8 mouse cellular contexts compared by ENCODE assay signal in the genomic region with DNA sequence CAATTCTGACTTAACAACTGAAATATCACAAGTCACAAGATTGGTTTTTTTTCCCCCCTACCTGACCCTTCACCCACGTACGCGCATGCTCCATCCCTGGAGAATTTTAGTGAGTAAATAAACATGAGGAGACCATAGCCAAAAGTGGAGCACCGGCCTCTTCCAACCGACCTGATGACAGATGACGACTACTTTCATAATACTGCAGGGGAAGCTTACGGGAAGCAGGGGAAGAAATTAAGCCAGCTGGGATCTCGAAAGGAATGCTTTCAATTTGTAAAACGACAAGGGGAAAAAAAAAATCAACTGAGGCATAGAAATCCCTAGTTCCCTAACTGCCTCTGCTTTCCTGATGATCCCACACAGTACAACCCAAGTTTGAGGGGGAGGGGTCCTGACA. TPM values are rescaled to one million over a fixed set of nuclear protein-coding genes. Genes with fewer than 3 reads are reported as not detected.
DNase-seq lines count a peak whose midpoint lies in the region; ATAC-seq lines count a peak whose summit lies in the region.

No protein-coding gene starts in this region.

- peaks cover 12% of the 10 kb centered on the region; the same call in 1 of the 2 replicates for H3K4me1 ChIP-seq in heart, embryonic 11.5 days (ENCODE audit: control insufficient read depth, insufficient read depth, low read length)
- no peaks in the 10 kb centered on the region; the same call in 1 of the 2 replicates for H3K4me1 ChIP-seq in hindbrain, embryonic 11.5 days (replicated peaks; ENCODE audit: control insufficient read depth, insufficient read depth, low read length)
- H3K4me1 ChIP-seq in midbrain, embryonic 10.5 days, result peaks cover 28% of the 10 kb centered on the region

- no peaks in the 10 kb centered on the region for H3K9me3 ChIP-seq in heart, embryonic 11.5 days (replicated peaks; ENCODE audit: control insufficient read depth, low read length)
- H3K9me3 ChIP-seq in hindbrain, embryonic 11.5 days (ENCODE audit: control insufficient read depth, low read length), result no peaks in the 10 kb centered on the region
- H3K9me3 ChIP-seq in midbrain, embryonic 10.5 days (replicated peaks), result no peaks in the 10 kb centered on the region; the same call in 1 of the 2 replicates

- ATAC-seq in heart, embryonic 11.5 days (replicated peaks; ENCODE audit: insufficient number of reproducible peaks, low FRiP score, low TSS enrichment), result no peak
- no peak for ATAC-seq in hindbrain, embryonic 11.5 days (ENCODE audit: low FRiP score)
- no peak for ATAC-seq in monocyte, adult 5-6 weeks (replicated peaks; ENCODE audit: insufficient number of reproducible peaks, low FRiP score, low TSS enrichment, poor library complexity, severe bottlenecking)

- WGBS in heart, embryonic 11.5 days (ENCODE audit: insufficient replicate concordance), result 3% methylated on average over 9 of the region's 9 CpGs
- WGBS in hindbrain, embryonic 11.5 days, result 2% methylated on average over 9 of the region's 9 CpGs
- 5% methylated on average over 9 of the region's 9 CpGs for WGBS in midbrain, embryonic 10.5 days

- no peaks in the 10 kb centered on the region for H3K36me3 ChIP-seq in heart, embryonic 11.5 days (ENCODE audit: control insufficient read depth, insufficient read depth, low read length)
- H3K36me3 ChIP-seq in hindbrain, embryonic 11.5 days (ENCODE audit: control insufficient read depth, insufficient read depth, low read length), result no peaks in the 10 kb centered on the region
- H3K36me3 ChIP-seq in midbrain, embryonic 10.5 days, result peaks cover 13% of the 10 kb centered on the region

- H3K4me3 ChIP-seq in heart, embryonic 11.5 days (ENCODE audit: low read depth, low read length), result peak overlapping the region; percentile 96
- peak overlapping the region; percentile 95 for H3K4me3 ChIP-seq in hindbrain, embryonic 11.5 days (ENCODE audit: low read depth, low read length)
- peak overlapping the region; percentile 94 for H3K4me3 ChIP-seq in midbrain, embryonic 10.5 days

- H3K27me3 ChIP-seq in heart, embryonic 11.5 days (ENCODE audit: control insufficient read depth, insufficient read depth, low read length), result no peaks in the 10 kb centered on the region
- no peaks in the 10 kb centered on the region for H3K27me3 ChIP-seq in hindbrain, embryonic 11.5 days (ENCODE audit: control insufficient read depth, insufficient read depth, low read length)
- H3K27me3 ChIP-seq in midbrain, embryonic 10.5 days (ENCODE audit: low read depth, poor library complexity, severe bottlenecking), result no peaks in the 10 kb centered on the region

- intact Hi-C loops in heart, postnatal 10 days (cut with DNase I), result loop anchor here (2.0 kb wide), 1 partner anchor 20 kb away; no protein-coding TSS in a partner anchor

- DNase-seq in heart, postnatal 10 days, result no peak
- DNase-seq in NIH3T3 (ENCODE audit: low read depth), result peak; percentile 78
- DNase-seq in hindbrain, embryonic 11.5 days (ENCODE audit: low spot score), result peak; percentile 22
- DNase-seq in midbrain, embryonic 10.5 days (ENCODE audit: low spot score), result no peak
- DNase-seq in gastrocnemius, adult 18-20 months (ENCODE audit: low spot score), result no peak
- DNase-seq in layer of hippocampus, adult 9-11 months, result no peak

- peak overlapping the region; percentile 62 for H3K9ac ChIP-seq in heart, embryonic 11.5 days (ENCODE audit: low read depth, low read length)
- H3K9ac ChIP-seq in hindbrain, embryonic 11.5 days (ENCODE audit: low read depth, low read length), result peak overlapping the region; percentile 49

- H3K4me2 ChIP-seq in heart, embryonic 11.5 days, result peak overlapping the region; percentile 83
- H3K4me2 ChIP-seq in hindbrain, embryonic 11.5 days (replicated peaks; ENCODE audit: low read depth, low read length), result peak overlapping the region; percentile 59

- peak overlapping the region; percentile 41; the same call in 1 of the 2 replicates for H3K27ac ChIP-seq in heart, embryonic 11.5 days (ENCODE audit: low read depth, low read length)
- H3K27ac ChIP-seq in hindbrain, embryonic 11.5 days (ENCODE audit: low read depth, low read length), result no peak overlapping the region
- H3K27ac ChIP-seq in midbrain, embryonic 10.5 days (replicated peaks), result peak overlapping the region; percentile 97

RNA-seq across cellular contexts. Expression of a gene that starts 1.8 kb away (rescaled TPM):
- polyA plus RNA-seq in heart, embryonic 11.5 days (2014; fragmentation: Nextera tagmentation; extraction: Ambion mirVana), result 36.3 and 41.3 TPM in 2 replicates
- 10 to 100 TPM; 53.6 to 60.2 TPM for total RNA-seq in heart, postnatal 10 days (2021)
- polyA plus RNA-seq in hindbrain, embryonic 11.5 days (2014; fragmentation: Nextera tagmentation; extraction: Ambion mirVana), result 53.3 and 58.9 TPM in 2 replicates
- 56.2 and 60.9 TPM in 2 replicates for polyA plus RNA-seq in midbrain, embryonic 10.5 days (2016; fragmentation: Nextera tagmentation; extraction: Ambion mirVana)
- 10 to 100 TPM; 31.7 to 35.5 TPM for total RNA-seq in gastrocnemius, adult 18-20 months (2021)
- 19.5 to 29.6 TPM (median 20.9 TPM) in 3 replicates for total RNA-seq in monocyte, adult 5-6 weeks (2017)

RNA-seq across cellular contexts. Expression of a gene that starts 30.0 kb away (rescaled TPM):
- 1.2 and 2.5 TPM in 2 replicates for polyA plus RNA-seq in heart, embryonic 11.5 days (2014; fragmentation: Nextera tagmentation; extraction: Ambion mirVana)
- total RNA-seq in heart, postnatal 10 days (2021), result 10 to 100 TPM; 35.2 to 76.0 TPM
- polyA plus RNA-seq in hindbrain, embryonic 11.5 days (2014; fragmentation: Nextera tagmentation; extraction: Ambion mirVana), result not detected in 2 replicates
- polyA plus RNA-seq in midbrain, embryonic 10.5 days (2016; fragmentation: Nextera tagmentation; extraction: Ambion mirVana), result not detected in 2 replicates
- 10 to 100 TPM; 14.6 to 15.4 TPM for total RNA-seq in gastrocnemius, adult 18-20 months (2021)
- not detected in 3 replicates for total RNA-seq in monocyte, adult 5-6 weeks (2017)

RNA-seq across cellular contexts. Expression of a gene that starts 52.4 kb away (rescaled TPM):
- not detected in 2 replicates for polyA plus RNA-seq in heart, embryonic 11.5 days (2014; fragmentation: Nextera tagmentation; extraction: Ambion mirVana)
- not detected for total RNA-seq in heart, postnatal 10 days (2021)
- not detected in 2 replicates for polyA plus RNA-seq in hindbrain, embryonic 11.5 days (2014; fragmentation: Nextera tagmentation; extraction: Ambion mirVana)
- 0.41 and 0.55 TPM in 2 replicates for polyA plus RNA-seq in midbrain, embryonic 10.5 days (2016; fragmentation: Nextera tagmentation; extraction: Ambion mirVana)
- total RNA-seq in gastrocnemius, adult 18-20 months (2021), result not detected
- total RNA-seq in monocyte, adult 5-6 weeks (2017), result not detected in 3 replicates

Comparison
In these comparisons a context has a peak if more than half of its experiments do, and no peak if none do; other contexts are left out.
1. DNase-seq: peak in NIH3T3 (single experiment) and hindbrain, embryonic 11.5 days (single experiment); none in heart, postnatal 10 days (0 of 2), midbrain, embryonic 10.5 days (single experiment), gastrocnemius, adult 18-20 months (single experiment) and layer of hippocampus, adult 9-11 months (single experiment).
2. RNA of a gene that starts 30.0 kb away (total RNA-seq): 35.2 to 76.0 TPM in heart, postnatal 10 days and 14.6 to 15.4 TPM in gastrocnemius, adult 18-20 months; not detected in monocyte, adult 5-6 weeks; every median in the first group is over 10 times any median in the second.
3. Peak in every context shown above with its lines, with median percentiles within 50 percentile points of each other: H3K4me3 ChIP-seq.